Mouse (Mus musculus): Measurements from ENCODE around the gene Pacsin1. TPM values are rescaled to one million over a fixed set of nuclear protein-coding genes. Genes with fewer than 3 reads are reported as not detected.

Gene Pacsin1
- total RNA-seq, 1 experiment from 2014 or later: not detected

DNA sequence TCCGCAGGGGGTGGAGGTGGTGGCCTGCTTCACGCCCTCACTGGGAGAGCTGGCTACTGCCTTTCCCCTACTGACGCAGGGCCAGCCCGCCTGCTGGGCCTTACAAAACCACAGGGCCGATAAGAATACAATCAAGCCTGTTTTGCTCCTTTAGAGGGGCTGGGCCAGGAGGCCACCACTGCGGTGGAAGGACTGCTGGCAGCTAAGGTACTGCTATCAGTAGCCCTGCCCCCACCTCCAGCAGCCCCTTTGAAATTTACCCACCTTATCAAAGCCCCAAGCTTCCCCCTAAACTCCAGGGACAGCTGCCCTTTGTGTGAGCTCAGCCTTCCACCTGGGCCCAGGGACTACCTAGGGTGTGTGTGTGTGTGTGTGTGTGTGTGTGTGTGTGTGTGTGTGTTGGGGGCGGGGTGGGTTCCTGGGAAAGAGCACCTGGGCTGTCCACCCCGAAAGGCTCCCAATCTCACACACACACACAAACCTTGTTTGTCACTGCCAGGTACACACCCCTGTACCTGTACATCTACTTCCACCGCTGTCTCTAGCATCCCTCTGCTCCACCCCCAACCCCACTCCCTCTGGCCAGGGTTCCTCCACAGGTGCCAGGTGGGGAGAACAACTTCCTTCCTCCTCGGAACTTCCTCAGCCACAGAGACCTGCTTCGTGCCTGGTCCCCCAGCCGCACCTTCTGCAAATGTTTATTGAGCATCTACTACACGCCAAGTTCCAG, 79.2 kb downstream of the Pacsin1 start:
- ATAC-seq (replicated peaks in 1 of 2; ENCODE audit: insufficient read depth in 1 of 2, low FRiP score in 2 of 2, low TSS enrichment in 1 of 2, low read depth in 1 of 2, poor library complexity in 2 of 2, severe bottlenecking in 2 of 2): no peak

DNA sequence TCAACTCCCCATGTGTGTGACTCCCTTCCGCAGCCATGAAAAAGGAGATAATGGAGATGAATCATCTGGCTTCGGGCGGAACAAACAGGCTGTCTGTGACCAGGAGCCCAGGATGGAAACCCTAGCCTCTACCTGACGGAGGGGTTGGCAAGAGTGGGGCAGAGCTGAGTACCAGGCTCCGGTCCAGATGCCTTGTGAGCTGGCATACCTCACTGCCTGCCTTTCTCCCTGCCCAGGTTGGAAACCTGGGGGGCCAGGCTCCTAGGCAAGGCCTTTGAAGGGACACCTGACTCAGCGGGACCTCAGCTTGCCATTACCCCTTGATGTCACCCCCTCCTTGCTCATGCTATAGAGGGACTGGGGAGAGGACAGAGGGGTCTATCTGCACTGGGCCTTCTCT, 85.7 kb downstream of the Pacsin1 start:
- ATAC-seq (replicated peaks in 1 of 2; ENCODE audit: insufficient read depth in 1 of 2, low FRiP score in 2 of 2, low TSS enrichment in 1 of 2, low read depth in 1 of 2, poor library complexity in 2 of 2, severe bottlenecking in 2 of 2): no peak

DNA sequence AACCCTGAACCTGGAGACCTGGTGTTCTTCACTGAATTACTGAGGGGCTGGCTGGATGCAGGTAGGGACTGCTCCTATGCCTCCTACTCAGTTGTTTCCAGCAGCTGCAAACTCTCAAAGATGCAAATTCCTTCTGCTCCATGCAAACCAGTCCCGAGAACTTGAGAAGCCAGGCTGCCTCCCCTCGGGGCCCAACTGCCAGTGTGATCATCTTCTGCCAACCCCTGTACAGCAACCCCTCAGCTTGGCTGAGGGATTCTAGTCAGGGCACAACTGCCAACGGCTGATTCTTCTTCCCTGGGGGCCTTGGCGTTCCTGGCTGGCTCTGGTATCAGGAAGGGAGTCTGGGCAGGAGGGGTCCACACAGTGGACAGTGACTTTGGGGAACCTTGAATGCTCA, 91.1 kb downstream of the Pacsin1 start:
- ATAC-seq (replicated peaks in 1 of 2; ENCODE audit: insufficient read depth in 1 of 2, low FRiP score in 2 of 2, low TSS enrichment in 1 of 2, low read depth in 1 of 2, poor library complexity in 2 of 2, severe bottlenecking in 2 of 2): no peak

DNA sequence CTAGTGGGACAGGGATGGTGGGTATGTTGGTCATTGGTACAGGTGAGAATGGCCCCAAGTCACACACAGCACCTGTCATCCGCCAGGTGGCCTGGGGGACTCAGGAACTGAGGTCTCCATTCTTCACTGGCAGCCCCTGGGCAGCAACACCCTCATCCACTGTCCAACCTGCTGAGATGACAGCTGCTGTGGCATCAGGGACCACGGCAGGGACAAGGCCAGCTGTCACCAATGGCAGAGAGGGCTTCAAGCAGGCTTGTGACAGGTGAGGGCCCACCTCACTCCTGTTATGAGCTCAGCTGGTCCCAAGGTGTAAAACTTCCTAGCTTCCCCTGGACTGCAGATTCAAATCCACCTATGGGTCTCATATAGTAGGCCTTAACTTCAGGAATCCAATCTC, 92.8 kb downstream of the Pacsin1 start:
- ATAC-seq (replicated peaks in 1 of 2; ENCODE audit: insufficient read depth in 1 of 2, low FRiP score in 2 of 2, low TSS enrichment in 1 of 2, low read depth in 1 of 2, poor library complexity in 2 of 2, severe bottlenecking in 2 of 2): no peak

- no peak for ATAC-seq (replicated peaks in 1 of 2; ENCODE audit: insufficient read depth in 1 of 2, low FRiP score in 2 of 2, low TSS enrichment in 1 of 2, low read depth in 1 of 2, poor library complexity in 2 of 2, severe bottlenecking in 2 of 2)
These were observed 95.2 kb downstream of the Pacsin1 start for GRCm38 (mm10) chr17:27750451-27750942.

DNA sequence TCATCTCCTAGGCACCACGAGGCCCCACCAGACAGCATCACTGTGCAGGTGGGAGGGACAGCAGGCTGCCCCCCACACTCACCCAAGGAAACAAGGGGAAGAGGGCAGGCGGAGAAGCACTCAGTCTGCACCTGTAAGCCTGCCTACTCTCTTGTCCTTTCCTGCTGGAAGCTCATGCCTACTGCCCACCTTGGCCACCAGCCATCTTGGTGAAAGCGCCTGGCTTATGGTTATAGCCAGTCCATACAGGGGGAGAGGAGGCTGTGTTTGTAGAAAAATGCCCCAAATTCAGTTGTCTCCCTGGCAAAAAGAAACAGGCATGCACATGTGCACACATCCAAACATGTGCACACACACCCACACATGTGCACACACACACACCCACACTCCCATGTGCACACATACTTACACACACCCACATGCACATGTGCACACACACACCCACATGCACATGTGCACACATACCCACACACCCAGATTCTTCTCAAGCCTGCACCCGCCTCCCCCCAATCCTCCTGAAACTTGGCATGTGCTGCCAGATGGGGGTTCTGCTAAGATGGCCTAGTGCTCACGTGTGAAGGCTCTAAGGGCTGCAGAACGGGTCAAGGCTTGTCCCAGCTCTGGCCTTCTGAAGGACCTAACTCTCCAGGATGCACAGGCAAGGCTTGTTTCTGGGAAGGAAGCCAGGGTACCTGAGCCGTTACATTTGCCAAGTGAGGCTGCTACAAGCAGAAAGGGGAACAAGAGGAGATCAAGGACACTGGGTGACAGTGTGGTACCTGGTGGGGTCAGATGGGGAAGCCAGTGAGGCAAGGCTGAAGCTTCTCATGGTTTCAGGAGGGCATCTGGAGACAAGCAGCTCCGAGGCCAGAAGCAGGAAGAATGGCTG, 96.2 kb downstream of the Pacsin1 start:
- ATAC-seq (replicated peaks in 1 of 2; ENCODE audit: insufficient read depth in 1 of 2, low FRiP score in 2 of 2, low TSS enrichment in 1 of 2, low read depth in 1 of 2, poor library complexity in 2 of 2, severe bottlenecking in 2 of 2): no peak

DNA sequence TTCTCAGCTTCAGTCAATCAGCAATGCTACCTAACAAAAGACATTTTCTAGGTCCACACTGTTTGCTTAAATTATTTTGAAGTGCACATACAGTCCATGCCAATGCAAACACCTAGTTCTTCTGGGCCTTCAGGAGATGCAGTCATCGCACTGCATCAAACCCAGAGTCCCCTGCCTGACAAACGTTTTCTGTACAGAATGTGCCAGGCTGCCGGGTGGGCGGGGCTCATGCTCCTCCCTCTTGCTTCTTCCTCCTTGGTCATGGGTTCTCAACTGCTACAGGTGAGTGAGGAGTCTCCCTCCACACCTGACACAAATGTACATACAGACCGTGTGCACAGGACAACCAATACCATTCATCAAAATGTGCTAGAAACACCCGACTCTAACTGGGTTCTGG, 104.9 kb downstream of the Pacsin1 start:
- ATAC-seq (replicated peaks in 1 of 2; ENCODE audit: insufficient read depth in 1 of 2, low FRiP score in 2 of 2, low TSS enrichment in 1 of 2, low read depth in 1 of 2, poor library complexity in 2 of 2, severe bottlenecking in 2 of 2): no peak

Other genes with a start within 250 kb of the Pacsin1 start
- not detected in 2 replicates for gene Grm4, start 134.1 kb upstream of the Pacsin1 start, total RNA-seq (2017)
- 95.5 and 115 TPM in 2 replicates for gene Hmga1, start 99.0 kb upstream of the Pacsin1 start, total RNA-seq (2017)
- 13.8 and 14.5 TPM in 2 replicates for gene AI413582, start 89.8 kb upstream of the Pacsin1 start, total RNA-seq (2017)
- 126 and 211 TPM in 2 replicates for gene Nudt3, start 32.0 kb upstream of the Pacsin1 start, total RNA-seq (2017)
- gene RPS10-NUDT3, start 20.3 kb upstream of the Pacsin1 start, total RNA-seq (2017): not detected in 2 replicates
- gene Rps10, start 18.8 kb upstream of the Pacsin1 start, total RNA-seq (2017): 2,185 and 3,551 TPM in 2 replicates
- not detected in 2 replicates for gene Spdef, start 73.4 kb downstream of the Pacsin1 start, total RNA-seq (2017)
- 53.9 and 68.7 TPM in 2 replicates for gene D17Wsu92e, start 165.1 kb downstream of the Pacsin1 start, total RNA-seq (2017)
- 75.7 and 108 TPM in 2 replicates for gene Snrpc, start 182.6 kb downstream of the Pacsin1 start, total RNA-seq (2017)
- 7.4 and 9.2 TPM in 2 replicates for gene Uhrf1bp1, start 200.9 kb downstream of the Pacsin1 start, total RNA-seq (2017)